In genomic region chr8:117032609-117033008, GRCm38 (mm10) we compare ENCODE assay signal across 15 mouse cellular contexts. TPM values are rescaled to one million over a fixed set of nuclear protein-coding genes. Genes with fewer than 3 reads are reported as not detected.
"Had no signal": no experiment of that assay in that cellular context is flagged by ENCODE, and none has a peak within 500 bp of the region (broad histone marks: within the 10 kb centered on the region; RNA-seq: fewer than 3 reads in every experiment).

No protein-coding gene starts in this region.

- ATAC-seq: lung, postnatal 0 days; midbrain, embryonic 15.5 days had no signal

- H3K4me2 ChIP-seq: liver, embryonic 15.5 days; lung, embryonic 15.5 days; midbrain, embryonic 12.5 days; midbrain, embryonic 15.5 days; neural tube, embryonic 12.5 days had no signal

- H3K9me3 ChIP-seq: liver, embryonic 15.5 days; lung, embryonic 15.5 days; midbrain, embryonic 12.5 days; midbrain, embryonic 15.5 days; neural tube, embryonic 12.5 days had no signal

- H3K4me3 ChIP-seq: liver, embryonic 15.5 days; lung, embryonic 15.5 days; midbrain, embryonic 12.5 days; midbrain, embryonic 15.5 days; neural tube, embryonic 12.5 days had no signal

- H3K4me1 ChIP-seq: liver, embryonic 15.5 days; lung, embryonic 15.5 days; midbrain, embryonic 12.5 days; midbrain, embryonic 15.5 days; neural tube, embryonic 12.5 days had no signal

- DNase-seq: liver, postnatal 0 days; lung, adult 2 months; lung, postnatal 14 days; lung, postnatal 36 days; right cerebral cortex, postnatal 14 days; thymus, adult 18-20 months had no signal

- H3K27ac ChIP-seq: liver, embryonic 15.5 days; lung, embryonic 15.5 days; macrophage; midbrain, embryonic 12.5 days; midbrain, embryonic 15.5 days; neural tube, embryonic 12.5 days had no signal

- H3K9ac ChIP-seq: liver, embryonic 15.5 days; liver, postnatal 0 days; lung, embryonic 15.5 days; midbrain, embryonic 12.5 days; midbrain, embryonic 15.5 days; neural tube, embryonic 12.5 days had no signal

- H3K36me3 ChIP-seq: liver, embryonic 15.5 days; lung, embryonic 15.5 days; midbrain, embryonic 12.5 days; midbrain, embryonic 15.5 days; neural tube, embryonic 12.5 days had no signal

- H3K27me3 ChIP-seq: liver, embryonic 15.5 days; lung, embryonic 15.5 days; midbrain, embryonic 12.5 days; midbrain, embryonic 15.5 days; neural tube, embryonic 12.5 days had no signal

RNA-seq across cellular contexts. Expression of gene Pkd1l2, which starts 49.6 kb away (rescaled TPM):
- polyA plus RNA-seq: liver, embryonic 15.5 days; lung, embryonic 15.5 days; lung, postnatal 0 days; midbrain, embryonic 12.5 days; midbrain, embryonic 15.5 days; stomach, embryonic 14.5 days had no signal

RNA-seq across cellular contexts. Expression of gene 1700030J22Rik, which starts 53.9 kb away (rescaled TPM):
- total RNA-seq: neutrophil, adult 5-6 weeks had no signal
